Mouse (Mus musculus) liver, adult 2 months (tissue): ENCODE measurements around the gene R3hdm2. TPM values are rescaled to one million over a fixed set of nuclear protein-coding genes. Genes with fewer than 3 reads are reported as not detected.

Experiments
- DNase-seq: peaks from one replicate; pipeline ENCODE4 v3.0.0-alpha.2; 2011; ENCODE audit warnings: low read depth, low spot score; ENCODE audit errors: extremely low read depth
- H3K27ac ChIP-seq: fragments of 200-500 bp; replicated peaks from 2 replicates; pipeline ENCODE4 v1.5.1; 2012; ENCODE audit warnings: low read depth, mild to moderate bottlenecking, control low read depth, inconsistent platforms, low read length; ENCODE audit not compliant: insufficient read depth
- H3K27me3 ChIP-seq: fragments of 200-500 bp; 2 replicates; pipeline ENCODE4 v1.6.1; 2012; ENCODE audit warnings: mild to moderate bottlenecking, moderate library complexity, low read length, inconsistent platforms; ENCODE audit not compliant: control insufficient read depth, insufficient read depth
- H3K36me3 ChIP-seq: fragments of 200-500 bp; 2 replicates; pipeline ENCODE4 v1.6.1; 2012; ENCODE audit warnings: low read length, inconsistent platforms; ENCODE audit not compliant: control insufficient read depth, insufficient read depth
- H3K4me1 ChIP-seq: fragments of 200-500 bp; 2 replicates; pipeline ENCODE4 v1.6.1; 2011; ENCODE audit warnings: low read length; ENCODE audit not compliant: control insufficient read depth, insufficient read depth
- H3K4me3 ChIP-seq: fragments of 200-500 bp; 2 replicates; pipeline ENCODE4 v1.5.1; 2011; ENCODE audit warnings: low read depth, mild to moderate bottlenecking, control low read depth, low read length, moderate library complexity; ENCODE audit not compliant: insufficient read depth
- H3K79me2 ChIP-seq: fragments of 200-500 bp; 2 replicates; pipeline ENCODE4 v1.6.1; 2012; ENCODE audit warnings: inconsistent platforms, mild to moderate bottlenecking, low read length, moderate library complexity; ENCODE audit not compliant: control insufficient read depth, insufficient read depth
- H3K9ac ChIP-seq: fragments of 200-500 bp; 2 replicates; pipeline ENCODE4 v1.6.1; 2012; ENCODE audit warnings: low read depth, mild to moderate bottlenecking, control low read depth, inconsistent platforms, low read length
- CTCF ChIP-seq: fragments of 200-500 bp; IDR thresholded peaks from 2 replicates; pipeline ENCODE4 v1.5.1; 2011; ENCODE audit warnings: low read depth, low read length, control low read depth
- POLR2A ChIP-seq: fragments of 200-500 bp; IDR thresholded peaks from 2 replicates; pipeline ENCODE4 v1.6.1; 2011; ENCODE audit warnings: low read length, control low read depth; ENCODE audit not compliant: insufficient read depth; ENCODE audit errors: extremely low read depth
- WGBS: fragments of 180-500 bp; shearing (Covaris S2); methylation state at CpG from one replicate; pipeline ENCODE4 v1.1.7; 2018; 5-methylcytosine and 5-hydroxymethylcytosine counted together
- polyA plus RNA-seq: library from polyadenylated mRNA; depleted of rRNA; stranded (reverse); fragments of >200 nt; gene quantifications from 2 replicates; pipeline ENCODE4 v1.2.3, GENCODE M21; 2012
- total RNA-seq: library from RNA; depleted of rRNA; stranded (reverse); fragments of >200 nt; gene quantifications from 2 replicates; pipeline ENCODE4 v1.2.3, GENCODE M21; 2014

R3hdm2 gene
- total and polyA plus RNA-seq, 2 experiments = 15.8 to 66.9 TPM

- H3K4me1 ChIP-seq = peaks cover 6% of the 10 kb centered on the region
- 0 out of 2 replicates have a peak overlapping the region, but pooled peaks have one; percentile 14 for H3K9ac ChIP-seq
- DNase-seq = peak; percentile 76
- peaks cover 9% of the 10 kb centered on the region for H3K27me3 ChIP-seq
- TF ChIP-seq CTCF (peak; percentile 85), POLR2A (no peak)
- no peak overlapping the region for H3K27ac ChIP-seq
- H3K36me3 ChIP-seq = no peaks in the 10 kb centered on the region
- under 1% methylated on average over 31 of the region's 31 CpGs for WGBS
- peak overlapping the region; percentile 52; the same call in 1 of the 2 replicates for H3K4me3 ChIP-seq
- H3K79me2 ChIP-seq = no peaks in the 10 kb centered on the region
Observed at GRCm38 (mm10) chr10:127338930-127339682, 41.0 kb upstream of the R3hdm2 start.

- WGBS = 2% methylated on average over 42 of the region's 42 CpGs
- H3K79me2 ChIP-seq = no peaks in the 10 kb centered on the region
- TF ChIP-seq CTCF (no peak), POLR2A (no peak)
- peak overlapping the region; percentile 52; the same call in 1 of the 2 replicates for H3K4me3 ChIP-seq
- no peaks in the 10 kb centered on the region for H3K36me3 ChIP-seq
- no peak for DNase-seq
- H3K27me3 ChIP-seq = peaks cover 9% of the 10 kb centered on the region
- H3K4me1 ChIP-seq = peaks cover 6% of the 10 kb centered on the region
- H3K9ac ChIP-seq = 0 out of 2 replicates have a peak overlapping the region, but pooled peaks have one; percentile 14
- H3K27ac ChIP-seq = no peak overlapping the region
Observed at GRCm38 (mm10) chr10:127339683-127340576, 40.2 kb upstream of the R3hdm2 start.

- TF ChIP-seq POLR2A (no peak), CTCF (no peak)
- H3K27me3 ChIP-seq = peaks cover 9% of the 10 kb centered on the region
- WGBS = 6% methylated on average over 27 of the region's 27 CpGs
- H3K9ac ChIP-seq = no peak overlapping the region
- no peak overlapping the region for H3K27ac ChIP-seq
- no peaks in the 10 kb centered on the region for H3K79me2 ChIP-seq
- DNase-seq = no peak
- no peak overlapping the region; the same call in 1 of the 2 replicates for H3K4me3 ChIP-seq
- H3K4me1 ChIP-seq = peaks cover 6% of the 10 kb centered on the region
- no peaks in the 10 kb centered on the region for H3K36me3 ChIP-seq
Observed at GRCm38 (mm10) chr10:127340577-127341359, 39.4 kb upstream of the R3hdm2 start.

- DNase-seq = no peak
- Histone ChIP-seq H3K79me2 (no peaks in the 10 kb centered on the region), H3K27ac (no peak overlapping the region), H3K36me3 (no peaks in the 10 kb centered on the region), H3K4me1 (peaks cover 6% of the 10 kb centered on the region), H3K4me3 (peak overlapping the region; percentile 16; the same call in 1 of the 2 replicates), H3K9ac (no peak overlapping the region), H3K27me3 (peaks cover 9% of the 10 kb centered on the region)
- TF ChIP-seq CTCF (no peak), POLR2A (no peak)
- WGBS = 0% methylated on average over 9 of the region's 11 CpGs
Observed at GRCm38 (mm10) chr10:127341360-127341690, 38.8 kb upstream of the R3hdm2 start.

GRCm38 (mm10) chr10:127341891-127342639 is 38.1 kb upstream of the R3hdm2 start, which contains the start of gene Gli1:
Gene Gli1 (minus strand): TSS chr10:127341974.
- Histone ChIP-seq H3K79me2 (no peaks in the 10 kb centered on the region), H3K4me3 (peak within 1 kb of the TSS; percentile 16; the same call in 1 of the 2 replicates), H3K9ac (no peak within 1 kb of the TSS), H3K36me3 (no peaks in the 10 kb centered on the region), H3K27ac (no peak within 1 kb of the TSS), H3K4me1 (peaks cover 6% of the 10 kb centered on the region), H3K27me3 (peaks cover 9% of the 10 kb centered on the region)
- WGBS = 1% methylated on average over 29 of the region's 29 CpGs
- TF ChIP-seq POLR2A = no peak
- TF ChIP-seq CTCF = peak; percentile 94
- DNase-seq = peak; percentile 75
